Mouse (Mus musculus): ENCODE measurements around the gene Cflar. TPM values are rescaled to one million over a fixed set of nuclear protein-coding genes. Genes with fewer than 3 reads are reported as not detected.
A peak's percentile ranks its signal among the peaks of the same experiment; 100 is the strongest.

Gene Cflar
- total and polyA plus RNA-seq, 3 experiments, result 35.7 to 81.1 (median 49.2) TPM

DNA sequence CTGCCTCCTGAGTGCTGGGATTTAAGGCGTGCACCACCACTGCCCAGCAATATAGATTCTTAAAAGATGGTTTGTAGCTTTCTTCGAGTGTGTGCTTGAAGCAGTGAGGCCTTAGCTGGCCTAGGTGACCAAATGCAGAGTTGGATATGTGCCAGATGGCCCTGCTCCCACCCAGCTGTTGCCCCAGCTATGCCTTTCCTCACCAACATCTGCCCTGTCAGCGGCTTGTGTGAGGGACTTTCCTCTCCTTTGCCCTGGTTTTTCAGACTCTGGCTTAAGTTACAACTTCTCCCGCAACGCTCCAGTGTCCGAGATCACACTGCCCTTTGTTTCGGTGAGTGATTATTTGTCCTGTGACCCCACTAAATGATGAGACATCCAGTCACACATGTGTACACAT, 33.3 kb downstream of the Cflar start:
- peak overlapping the region; percentile 56; the same call in 1 of the 2 replicates for H3K27ac ChIP-seq (ENCODE audit: insufficient read depth, low read depth)
- peaks cover 9 to 81% of the 10 kb centered on the region in 2 experiments for H3K4me1 ChIP-seq (ENCODE audit: control insufficient read depth in 1 of 2, insufficient read depth in 2 of 2)
- no peak overlapping the region for H3K4me3 ChIP-seq (replicated peaks in 1 of 3; ENCODE audit: low read depth in 2 of 3, low read length in 2 of 3, poor library complexity in 1 of 3)
- TF ChIP-seq ZC3H11A (IDR thresholded peaks at IDR 0.05; ENCODE audit: low read depth, low read length), result no peak
- no peak for TF ChIP-seq UBTF (IDR thresholded peaks at IDR 0.05; ENCODE audit: low read depth, low read length)
- no peak for TF ChIP-seq GABPA (IDR thresholded peaks at IDR 0.05; ENCODE audit: insufficient replicate concordance, low read depth, low read length)
- no peak for TF ChIP-seq MAFK (IDR thresholded peaks at IDR 0.05; ENCODE audit: insufficient replicate concordance, low read length)
- TF ChIP-seq SIN3A (IDR thresholded peaks at IDR 0.05; ENCODE audit: low read length), result no peak
- 0 out of 2 replicates have a peak, but pooled peaks have one; percentile 27 for TF ChIP-seq MAZ (IDR thresholded peaks at IDR 0.05; ENCODE audit: low read depth, low read length)
- TF ChIP-seq MXI1 (IDR thresholded peaks at IDR 0.05; ENCODE audit: low read depth, low read length), result peak; percentile 30; the same call in 1 of the 2 replicates
- no peak for TF ChIP-seq E2F4 (IDR thresholded peaks at IDR 0.05; ENCODE audit: insufficient replicate concordance, low read depth, low read length)
- TF ChIP-seq MAX (IDR thresholded peaks at IDR 0.05; ENCODE audit: low read length), result peak; percentile 46; the same call in 1 of the 2 replicates
- TF ChIP-seq ETS1 (conservative IDR thresholded peaks at IDR 0.05; ENCODE audit: low read depth, low read length), result peak; percentile 62
- no peak for TF ChIP-seq TBP (conservative IDR thresholded peaks at IDR 0.05; ENCODE audit: low read depth, low read length)
- TF ChIP-seq JUND (conservative IDR thresholded peaks at IDR 0.05; ENCODE audit: low read depth, low read length), result no peak
- no peak for TF ChIP-seq POLR2A (IDR thresholded peaks at IDR 0.05; ENCODE audit: low read depth, low read length)
- no peak for TF ChIP-seq USF1 (IDR thresholded peaks at IDR 0.05; ENCODE audit: low read depth, low read length)
- TF ChIP-seq ZNF384 (IDR thresholded peaks at IDR 0.05; ENCODE audit: low read depth, low read length), result no peak
- TF ChIP-seq CHD2 (IDR thresholded peaks at IDR 0.05; ENCODE audit: low read length), result no peak
- TF ChIP-seq USF2 (conservative IDR thresholded peaks at IDR 0.05; ENCODE audit: low read depth, low read length), result no peak
- no peak for TF ChIP-seq NELFE (IDR thresholded peaks at IDR 0.05; ENCODE audit: low read depth, low read length)
- no peak for TF ChIP-seq JUN (IDR thresholded peaks at IDR 0.05; ENCODE audit: insufficient read depth, low read depth, low read length)
- TF ChIP-seq EP300 (IDR thresholded peaks at IDR 0.05; ENCODE audit: low read length), result 0 out of 2 replicates have a peak, but pooled peaks have one; percentile 29
- TF ChIP-seq TCF12 (IDR thresholded peaks at IDR 0.05; ENCODE audit: low read depth, low read length), result peak; percentile 22; the same call in 1 of the 2 replicates
- TF ChIP-seq KAT2A (IDR thresholded peaks at IDR 0.05; ENCODE audit: insufficient replicate concordance, low read length), result no peak
- no peaks in the 10 kb centered on the region for H3K27me3 ChIP-seq (replicated peaks)
- dilution Hi-C loops (cut with MboI; ENCODE audit: extremely low pct_ligation_motif_present, extremely low pct_unique_long_range_greater_than_20kb, low sequenced_read_pairs) (no loop called here), in situ Hi-C loops (cut with MboI; ENCODE audit: low pct_ligation_motif_present, low pct_unique_long_range_greater_than_20kb, low sequenced_read_pairs) (no loop called here)
- H3K4me2 ChIP-seq (ENCODE audit: insufficient read depth, low read depth, poor library complexity, severe bottlenecking), result no peak overlapping the region; the same call in 1 of the 2 replicates
- DNase-seq (ENCODE audit: extremely low read depth), result no peak
- peaks cover 21% of the 10 kb centered on the region; the same call in 1 of the 2 replicates for H3K79me2 ChIP-seq (replicated peaks; ENCODE audit: control insufficient read depth, extremely low read depth, insufficient read depth, poor library complexity, severe bottlenecking)
- no peak overlapping the region for H3K9ac ChIP-seq (ENCODE audit: insufficient read depth, low read depth)
- peaks cover 7% of the 10 kb centered on the region for H3K9me3 ChIP-seq (replicated peaks; ENCODE audit: low read length)
- peaks cover 88 to 90% of the 10 kb centered on the region in 2 experiments for H3K36me3 ChIP-seq (replicated peaks in 1 of 2; ENCODE audit: control insufficient read depth in 1 of 2, insufficient read depth in 1 of 2, low read length in 1 of 2)

Measured in CH12.LX (cell line).